Mouse (Mus musculus): ENCODE data around the gene Tgfa.

The Tgfa gene

DNA sequence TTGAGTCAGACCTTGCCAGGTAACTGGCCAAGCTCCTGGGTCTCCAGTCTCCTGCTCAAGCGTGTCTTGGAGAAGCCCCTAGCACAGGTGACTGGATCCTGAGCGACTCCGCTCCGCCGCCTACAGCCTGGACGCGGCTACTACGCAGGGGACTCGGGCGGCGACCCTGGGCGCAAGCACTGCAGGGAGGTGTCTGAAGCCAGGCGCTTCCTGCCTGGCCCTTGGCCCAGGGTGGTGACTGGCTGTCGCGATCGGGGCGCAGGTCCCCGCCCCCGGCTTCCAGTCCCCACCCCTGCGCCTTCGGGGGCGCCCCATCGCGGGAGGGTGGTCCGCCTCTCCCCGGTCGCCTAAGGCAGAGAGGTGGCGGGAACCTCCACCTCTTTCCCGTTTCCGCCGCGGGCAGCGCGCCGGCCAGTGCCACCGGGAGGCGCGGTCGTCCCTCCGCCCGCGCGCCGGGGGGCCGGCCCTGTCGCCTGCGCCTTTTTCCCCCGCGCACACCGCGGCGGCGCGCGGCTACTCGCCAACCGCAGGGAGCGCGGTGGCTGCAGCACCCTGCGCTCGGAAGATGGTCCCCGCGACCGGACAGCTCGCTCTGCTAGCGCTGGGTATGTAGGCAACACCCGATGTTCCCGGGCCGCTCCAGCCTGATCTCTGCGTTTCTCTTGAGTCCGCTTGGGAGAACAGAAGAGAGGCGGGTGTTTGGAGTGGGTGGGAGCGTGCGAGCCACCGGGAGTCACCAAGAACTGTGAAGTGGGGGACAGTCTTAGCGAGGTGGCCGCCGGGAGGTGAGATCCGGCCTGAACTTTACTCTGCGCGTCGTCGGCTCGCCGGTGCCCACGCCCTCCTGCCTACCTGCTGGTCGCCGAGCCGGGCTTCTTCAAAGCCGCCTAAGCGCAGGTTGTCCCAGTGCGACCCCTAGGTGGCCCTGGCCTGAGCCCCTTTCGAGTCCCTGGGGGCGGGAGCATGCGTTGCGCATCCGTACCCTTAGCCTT is at the start of gene Tgfa:
Gene Tgfa (plus strand): TSS at position 283 of the 992 bp plus-strand sequence.
- peak; percentile 70 for DNase-seq (ENCODE audit: low spot score)

DNA sequence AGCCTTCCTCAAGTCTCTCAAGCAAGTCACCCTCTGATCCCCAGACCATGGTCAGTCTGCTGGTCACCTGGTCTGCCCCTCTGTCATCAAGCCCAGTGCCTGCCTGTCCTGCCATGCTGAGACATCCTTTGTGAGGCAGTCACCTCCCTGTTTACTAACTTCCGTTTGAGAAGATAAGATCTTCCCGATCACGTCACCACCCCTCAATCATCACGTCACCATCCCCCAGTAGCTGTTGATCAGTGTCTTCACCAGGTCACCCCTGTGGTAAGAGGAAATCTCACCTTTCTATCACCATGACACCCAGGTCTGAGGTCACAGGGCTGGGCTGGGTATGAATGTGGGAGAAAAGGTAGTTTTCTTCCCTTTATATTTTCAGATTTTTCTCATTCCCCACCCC is 46.5 kb upstream of the Tgfa start:
- no peak for DNase-seq (ENCODE audit: low spot score)

DNA sequence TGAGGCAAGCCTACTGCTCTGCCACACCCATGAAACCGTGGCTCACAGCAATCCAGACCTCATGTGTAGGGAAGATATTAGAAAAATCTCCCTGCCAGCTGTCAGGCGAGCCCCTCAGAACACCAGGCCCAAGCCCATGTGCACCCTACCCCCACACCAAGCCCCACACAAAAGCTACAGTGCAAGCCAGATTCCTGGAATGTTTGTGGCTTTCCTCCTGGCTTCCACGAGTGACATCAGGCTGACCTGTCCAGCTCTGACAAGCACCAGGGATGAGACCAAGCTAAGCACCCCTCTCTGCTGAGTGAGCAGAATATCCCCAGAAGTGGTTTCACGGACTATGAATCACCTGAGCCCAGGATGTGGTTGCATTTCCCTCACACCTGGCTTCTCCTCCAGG is 46.0 kb upstream of the Tgfa start:
- DNase-seq (ENCODE audit: low spot score): no peak

DNA sequence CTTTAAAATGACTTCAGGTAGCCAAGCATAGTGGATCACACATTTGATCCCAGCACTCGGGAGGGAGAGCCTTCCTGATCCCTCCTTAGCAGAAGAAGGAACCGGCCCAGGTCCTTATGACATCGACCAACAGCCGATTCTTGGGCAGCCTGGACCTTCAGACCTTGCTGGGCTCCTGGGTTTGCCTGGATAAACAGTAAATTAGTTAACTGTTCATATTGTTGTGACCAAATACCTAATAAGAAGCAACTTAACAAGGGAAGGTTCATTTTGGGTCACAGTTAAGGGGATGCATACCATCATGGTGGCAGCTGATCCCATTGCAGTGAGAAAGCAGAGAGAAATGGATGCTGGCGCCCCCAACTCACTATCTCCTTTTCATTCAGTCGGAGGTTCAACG is 42.3 kb upstream of the Tgfa start:
- no peak for DNase-seq (ENCODE audit: low spot score)

DNA sequence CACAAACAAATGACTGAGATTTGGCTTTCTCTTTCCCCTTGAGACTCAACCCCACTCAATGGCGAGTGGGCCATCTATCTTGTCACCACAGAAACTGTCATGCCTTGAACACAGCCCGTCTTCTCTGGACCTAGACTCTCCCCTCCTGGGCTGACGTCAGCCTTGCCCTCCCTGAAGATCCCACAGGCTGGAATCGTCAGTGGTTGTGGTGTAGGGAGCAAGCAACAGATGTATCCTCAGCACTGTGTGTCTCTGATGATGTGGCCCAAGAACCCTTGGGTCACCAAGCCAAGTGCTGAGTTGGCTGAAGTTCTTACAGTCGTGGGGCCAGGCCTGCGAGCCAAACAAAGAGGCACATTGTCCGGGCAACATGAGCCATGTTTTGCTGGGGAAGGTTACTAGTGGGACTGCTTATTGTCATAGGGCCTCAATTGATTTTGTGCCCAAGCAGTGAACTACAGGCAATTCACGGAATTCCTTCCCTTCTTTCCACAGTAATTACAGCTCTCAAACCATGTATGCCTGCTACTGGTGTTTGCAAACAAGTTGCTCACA is 41.5 kb upstream of the Tgfa start:
- no peak for DNase-seq (ENCODE audit: low spot score)

DNA sequence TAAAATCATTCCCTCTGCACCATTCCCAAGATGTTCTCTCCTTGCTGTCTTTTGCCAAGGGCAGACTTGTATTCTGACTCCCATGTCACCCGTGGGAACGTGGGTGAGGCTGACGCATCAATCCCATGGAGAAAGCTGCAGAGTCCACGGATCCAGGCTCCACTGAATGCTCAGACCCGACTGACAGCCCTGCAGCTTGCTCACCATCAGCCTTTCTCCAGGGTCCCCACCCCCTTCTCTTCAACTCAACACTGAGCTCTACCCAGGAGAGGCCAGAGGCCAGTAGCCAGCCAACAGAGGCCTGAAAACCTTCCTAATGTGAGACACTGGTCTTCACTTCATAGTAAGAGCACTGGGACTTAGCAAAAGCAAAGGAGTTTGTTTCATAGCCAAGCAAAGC is 41.0 kb upstream of the Tgfa start:
- no peak for DNase-seq (ENCODE audit: low spot score)

DNA sequence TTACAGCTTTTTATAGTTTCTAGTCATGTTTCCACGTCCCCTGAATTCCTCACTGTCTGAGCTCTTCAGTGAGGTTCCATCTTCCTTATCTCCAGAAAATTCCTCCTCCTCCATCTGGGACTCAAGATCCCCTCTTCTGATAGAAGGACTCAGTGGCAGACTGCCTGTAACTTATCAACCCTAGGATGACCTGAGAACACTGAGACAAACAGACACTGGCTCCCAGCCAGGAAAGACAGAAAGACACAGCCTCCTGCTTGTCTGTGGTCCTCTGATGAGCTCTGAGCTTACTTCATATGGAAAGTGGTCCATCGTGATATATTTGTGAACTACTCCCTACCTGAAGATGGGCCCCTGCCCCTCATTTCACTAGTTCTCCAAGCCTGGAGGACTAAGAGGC is 40.5 kb upstream of the Tgfa start:
- DNase-seq (ENCODE audit: low spot score): no peak

DNA sequence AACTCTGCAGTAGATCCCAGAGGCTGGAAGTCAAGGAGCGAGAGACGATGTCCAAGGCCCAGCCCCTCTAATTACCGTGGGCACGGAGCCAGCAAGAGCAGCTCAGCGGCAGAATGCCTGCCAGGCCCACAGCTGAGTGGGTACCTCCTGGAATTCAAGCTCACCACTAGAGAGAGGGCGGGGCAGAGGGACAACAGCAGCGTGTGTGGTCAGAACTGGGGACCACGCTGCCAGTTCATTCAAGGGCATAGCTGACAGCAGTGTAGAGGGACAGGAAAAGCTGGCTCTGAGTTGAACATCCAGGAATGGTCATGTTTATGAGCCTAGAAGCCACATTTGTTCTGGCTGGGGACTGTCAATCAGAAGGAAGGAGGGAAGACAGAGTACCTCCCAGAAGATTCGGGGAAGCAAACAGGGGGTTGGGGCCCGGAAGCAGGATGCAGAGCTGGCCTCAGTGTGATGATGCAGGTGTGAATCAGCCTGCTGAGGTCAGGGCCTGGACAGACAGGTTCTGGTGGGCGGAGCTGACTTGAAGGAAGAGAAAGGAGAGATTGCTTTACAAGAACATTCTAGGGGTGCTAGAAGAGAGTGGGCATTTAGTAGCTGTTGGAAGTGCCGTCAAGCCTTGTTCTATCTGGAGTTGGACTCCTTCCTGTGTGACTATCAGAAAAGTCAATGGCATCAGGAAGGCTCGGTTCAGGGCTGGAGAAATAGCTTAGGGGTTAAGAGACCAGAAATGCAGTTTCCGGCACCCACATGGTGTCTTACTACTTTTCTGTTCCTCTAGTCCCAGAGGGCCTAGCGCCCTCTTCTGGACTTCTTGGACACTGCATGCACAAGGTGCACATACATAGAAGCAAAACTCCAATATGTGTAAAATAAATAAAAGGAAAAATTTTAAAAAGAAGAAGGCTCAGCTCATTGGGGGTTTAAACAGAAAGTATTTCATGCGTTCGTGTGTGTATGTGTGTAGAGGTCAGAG is 37.5 kb upstream of the Tgfa start:
- peak; percentile 66 for DNase-seq (ENCODE audit: low spot score)

DNA sequence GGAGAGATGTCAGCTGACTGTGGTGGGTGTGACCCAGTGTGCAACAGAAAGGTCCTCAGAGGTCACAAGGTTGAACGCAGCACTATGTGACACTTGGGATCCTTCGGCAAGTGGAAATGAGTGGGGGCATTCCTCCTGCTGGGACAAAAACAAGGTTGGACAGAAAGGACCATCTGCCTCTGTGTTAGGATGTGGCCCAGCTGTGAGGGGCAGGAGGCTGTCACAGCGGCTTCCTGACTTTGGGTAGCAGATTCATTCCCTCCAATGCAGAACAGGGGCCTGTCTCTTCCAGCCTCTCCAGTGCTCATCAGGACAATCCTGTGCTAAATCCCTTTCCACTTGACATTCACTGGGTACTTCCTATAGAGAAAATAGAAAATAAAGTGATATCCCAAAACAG is 34.1 kb upstream of the Tgfa start:
- DNase-seq (ENCODE audit: low spot score): no peak

DNA sequence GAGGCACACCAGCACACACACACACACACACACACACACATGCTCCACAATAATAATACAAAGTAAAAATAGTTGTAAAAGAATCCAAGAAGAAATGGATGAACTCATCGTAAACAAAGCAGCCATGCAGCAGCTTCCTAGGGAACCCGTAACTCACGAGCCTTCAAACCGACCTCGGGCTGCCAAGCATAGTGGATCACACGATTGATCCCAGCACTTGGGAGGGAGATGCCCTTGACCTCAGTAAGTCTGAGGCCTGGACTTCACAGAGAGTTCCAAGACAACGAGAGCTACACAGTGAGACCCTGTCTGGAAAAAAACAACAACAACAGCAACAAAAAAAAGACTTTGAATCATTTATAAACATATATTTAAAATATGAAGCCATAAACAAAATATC is 33.4 kb upstream of the Tgfa start:
- no peak for DNase-seq (ENCODE audit: low spot score)

DNA sequence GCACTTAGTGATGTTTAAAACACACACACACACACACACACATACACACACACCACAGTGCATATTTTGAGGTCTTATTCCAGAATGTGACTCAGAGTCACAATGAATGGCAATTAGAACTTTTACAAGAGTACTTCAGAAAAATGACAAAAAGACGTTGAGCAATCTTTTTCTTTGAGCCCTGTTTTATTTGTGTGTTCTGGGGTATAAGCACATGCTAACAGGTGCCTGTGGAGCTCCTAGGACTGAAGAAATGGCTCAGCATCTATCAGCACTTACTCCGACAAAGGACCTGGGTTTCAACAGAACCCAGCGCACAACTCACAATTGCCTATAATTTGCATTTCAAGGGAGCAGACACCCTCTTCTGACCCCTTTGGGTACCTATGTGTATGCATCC is 31.0 kb upstream of the Tgfa start:
- DNase-seq (ENCODE audit: low spot score): no peak

DNA sequence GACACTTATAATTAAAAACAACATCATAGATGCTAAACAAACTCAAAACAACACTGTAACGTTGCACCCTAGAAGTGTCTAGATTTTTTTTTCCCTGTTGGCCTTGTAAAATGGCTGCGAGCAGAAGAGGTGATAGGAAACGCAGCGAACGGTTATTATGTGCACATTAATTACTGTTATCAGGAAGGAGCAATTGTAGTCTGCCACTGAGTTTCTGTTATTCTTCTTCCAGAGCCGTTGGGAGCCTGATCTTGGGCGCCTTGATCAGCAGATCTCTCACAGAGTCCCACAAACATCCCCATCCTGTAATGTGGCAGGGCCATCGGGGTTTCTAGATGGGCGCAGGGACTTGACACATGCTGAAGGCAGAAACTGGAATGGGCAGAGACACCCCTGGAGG is 28.6 kb upstream of the Tgfa start:
- no peak for DNase-seq (ENCODE audit: low spot score)

DNA sequence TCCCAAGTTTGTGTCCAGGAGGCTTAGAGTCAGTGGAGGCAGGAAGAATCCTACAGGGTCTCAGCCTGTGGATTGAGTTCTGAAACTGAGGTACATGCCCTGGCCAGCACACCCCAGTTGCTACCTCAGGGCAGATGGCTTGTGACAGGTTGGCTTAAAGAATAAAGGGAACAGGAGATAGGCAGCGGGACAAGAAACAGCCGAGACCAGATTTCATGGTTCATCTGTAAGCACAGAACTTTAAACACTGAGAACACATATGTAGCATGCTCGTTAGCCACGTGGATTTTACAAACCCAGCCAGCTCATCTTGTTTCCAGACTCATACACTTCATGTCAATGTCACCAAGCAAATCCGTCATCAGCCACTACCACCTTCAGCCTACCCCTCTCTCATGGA is 27.2 kb upstream of the Tgfa start:
- no peak for DNase-seq (ENCODE audit: low spot score)

DNA sequence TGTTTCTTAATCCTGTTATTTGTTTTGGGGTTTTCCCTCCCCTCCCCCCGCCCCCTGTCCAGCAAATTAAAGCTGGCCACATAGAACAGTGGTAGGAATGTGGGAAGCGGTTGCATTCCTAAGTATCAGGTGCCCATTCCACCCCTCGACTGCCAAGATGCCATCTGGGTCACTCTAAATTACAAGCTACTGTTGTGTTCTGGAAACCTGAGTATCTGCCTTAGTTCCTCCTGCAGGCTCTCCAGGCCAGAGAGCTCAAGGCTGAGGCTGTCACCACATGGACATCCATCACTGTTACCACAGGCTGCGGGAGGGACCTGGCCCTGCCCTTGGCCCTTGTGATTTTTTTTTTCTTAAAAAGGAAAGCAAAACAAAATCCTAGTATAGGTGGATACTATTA is 25.9 kb upstream of the Tgfa start:
- DNase-seq (ENCODE audit: low spot score): no peak

DNA sequence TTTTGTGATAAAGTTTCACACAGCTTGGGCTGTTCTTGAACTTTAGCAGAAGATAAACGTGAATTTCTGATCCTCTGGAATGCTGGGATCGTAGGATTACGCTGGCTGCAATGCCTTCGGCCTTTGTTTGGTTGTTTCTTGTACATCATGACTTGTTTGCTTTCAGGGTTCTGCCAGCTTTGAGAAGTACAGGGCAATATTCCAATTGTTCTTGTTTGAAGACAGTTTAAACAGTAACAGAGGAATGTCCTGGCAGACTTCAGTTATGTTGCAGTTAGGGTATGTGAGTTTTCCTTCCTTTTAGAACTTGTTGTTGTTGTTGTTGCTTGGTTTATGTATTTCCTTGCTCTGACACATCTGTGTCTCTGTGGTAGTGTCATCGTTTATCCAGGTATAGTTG is 18.8 kb upstream of the Tgfa start:
- DNase-seq (ENCODE audit: low spot score): no peak

DNA sequence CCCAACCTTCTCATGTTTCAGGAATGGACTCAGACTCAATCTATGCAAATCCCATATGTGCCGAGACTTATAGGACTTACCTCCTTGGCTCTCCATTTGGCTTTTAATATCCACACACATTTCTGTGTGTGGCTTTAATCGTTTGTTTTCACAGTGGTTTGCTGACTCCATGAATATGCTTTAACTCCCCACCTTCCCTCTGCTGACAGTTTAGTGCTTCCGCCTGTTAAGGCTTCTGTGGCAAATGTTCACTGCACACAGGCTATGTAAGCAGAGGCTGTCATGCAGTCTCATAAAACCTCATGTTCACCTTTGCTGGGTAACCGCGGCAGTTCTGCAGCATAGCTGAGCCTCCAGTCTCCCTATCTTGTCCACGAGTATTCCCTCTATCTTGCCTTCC is 18.3 kb upstream of the Tgfa start:
- peak; percentile 27 for DNase-seq (ENCODE audit: low spot score)

DNA sequence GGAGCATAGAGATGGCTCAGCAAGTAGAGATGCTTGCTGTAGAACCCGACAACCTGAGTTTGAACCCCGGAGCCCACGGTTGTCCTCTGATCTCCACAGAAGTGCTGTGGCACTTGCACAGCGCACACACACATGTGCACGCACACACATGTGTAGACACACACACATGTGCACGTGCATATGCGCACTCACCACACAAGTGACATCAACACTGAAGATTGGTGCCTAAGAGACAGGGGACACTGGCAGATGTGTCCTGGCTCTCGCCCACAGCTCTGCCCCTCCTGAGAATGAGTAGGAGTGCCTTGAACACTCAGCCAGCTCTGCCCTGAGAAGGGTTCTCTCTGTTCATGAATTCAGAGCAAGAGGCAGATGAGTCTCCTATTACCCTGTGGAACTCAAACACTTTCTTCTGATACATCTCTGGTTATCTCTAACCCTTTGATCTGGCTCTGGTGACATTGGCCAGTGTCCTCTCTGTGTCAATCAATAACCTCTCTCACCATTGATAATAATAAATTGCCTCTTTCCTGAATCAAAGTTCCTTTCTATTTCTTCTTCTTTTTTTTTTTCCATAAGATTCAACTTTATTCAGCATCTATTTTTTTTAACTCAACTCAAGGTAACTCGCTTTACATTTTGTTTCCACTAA is 17.6 kb upstream of the Tgfa start:
- DNase-seq (ENCODE audit: low spot score): no peak

DNA sequence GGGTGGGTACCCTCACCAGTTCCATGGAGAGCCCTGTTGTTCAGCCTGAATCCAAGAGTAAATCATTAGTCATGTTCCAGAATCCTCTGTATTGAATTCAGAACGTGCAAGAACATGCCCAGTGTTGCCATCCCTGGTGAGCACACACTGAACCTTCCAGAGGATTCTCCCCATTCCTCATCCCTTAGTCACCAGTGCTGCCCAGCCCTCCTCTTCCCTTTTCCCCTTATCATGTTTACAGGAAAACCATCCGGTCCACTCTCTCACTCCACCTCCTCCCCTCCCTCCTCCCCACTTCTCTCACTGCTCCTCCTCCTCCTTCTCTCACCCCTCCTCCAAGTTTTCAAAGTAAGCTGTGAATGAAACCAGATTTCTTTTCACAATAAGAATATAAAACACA is 14.4 kb upstream of the Tgfa start:
- no peak for DNase-seq (ENCODE audit: low spot score)

DNA sequence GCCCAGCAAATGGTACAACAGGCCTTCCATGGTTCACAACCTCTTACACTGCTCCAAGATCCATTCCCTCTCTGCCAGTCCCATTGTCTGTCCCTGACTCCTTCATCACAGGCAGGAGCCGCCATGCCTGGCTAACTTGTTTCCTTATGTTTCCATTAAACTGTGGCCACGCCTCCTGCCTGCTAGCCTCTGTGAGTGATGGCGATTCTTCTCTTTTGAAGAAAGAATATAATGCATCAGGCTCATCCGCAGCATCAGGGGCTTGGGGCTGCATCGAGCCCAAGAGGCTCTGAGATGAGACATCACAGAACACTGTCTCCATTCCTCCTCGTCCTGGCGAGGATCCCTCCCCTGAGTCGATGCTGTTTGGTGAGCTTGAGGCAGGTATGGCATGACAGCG is 13.0 kb upstream of the Tgfa start:
- no peak for DNase-seq (ENCODE audit: low spot score)

DNA sequence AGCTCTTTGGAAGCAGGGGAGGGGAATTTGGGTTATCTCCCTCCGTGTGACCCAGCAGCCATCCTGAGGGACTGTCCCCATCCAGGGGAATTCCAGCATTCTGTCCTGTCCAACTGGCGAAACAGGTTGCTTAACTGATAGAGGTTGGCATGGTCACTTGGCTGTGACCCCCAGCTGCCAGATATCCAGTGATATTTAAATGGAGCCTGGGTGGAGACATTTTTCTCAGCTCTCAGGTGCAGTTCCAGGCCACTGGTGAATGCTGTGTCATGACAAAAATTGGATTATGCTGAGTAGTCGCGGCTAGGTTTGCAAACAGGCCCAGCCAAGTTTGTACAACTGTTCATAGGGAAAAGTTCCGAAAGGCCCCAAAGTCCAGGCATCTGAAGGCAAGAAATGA is 12.4 kb upstream of the Tgfa start:
- DNase-seq (ENCODE audit: low spot score): no peak

DNA sequence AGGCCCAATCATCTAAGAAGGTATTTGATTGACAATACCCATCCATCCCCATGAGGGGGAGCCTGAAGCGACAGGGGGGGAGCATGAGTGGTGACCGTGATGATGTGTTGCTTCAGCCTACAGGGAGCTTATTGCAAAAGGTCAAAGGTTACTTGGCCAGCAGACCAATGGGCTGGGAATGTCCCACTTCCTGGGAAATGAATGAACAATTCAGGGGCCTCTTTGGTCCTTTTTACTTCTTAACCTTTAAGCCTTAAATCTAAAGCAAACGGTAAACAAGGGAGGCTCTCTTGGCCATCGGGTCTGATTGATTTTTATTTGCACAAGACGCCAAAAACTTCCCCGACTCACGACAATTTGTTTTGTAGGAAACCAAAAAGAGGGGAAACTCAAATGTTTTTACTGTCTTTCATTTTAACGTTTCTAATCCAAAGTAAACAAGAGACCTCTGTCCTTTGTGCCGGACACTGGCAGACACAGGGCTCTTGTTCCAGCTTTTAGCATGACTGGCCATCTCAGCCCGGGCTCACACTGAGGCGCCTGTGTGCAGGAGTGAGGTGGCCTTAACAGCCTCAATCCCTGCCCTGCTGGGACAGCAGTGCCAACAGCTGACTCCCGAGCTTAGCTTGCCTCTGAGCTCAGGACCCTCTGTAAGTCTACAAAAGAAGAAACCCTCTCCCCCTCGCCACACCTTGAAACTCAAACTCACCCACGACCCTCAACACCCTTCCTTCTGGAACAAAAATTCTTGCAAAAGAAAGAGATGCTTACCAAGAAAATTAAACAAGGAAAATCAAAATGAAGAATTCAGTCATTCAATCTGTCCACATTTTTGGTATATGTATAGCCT is 8.7 kb upstream of the Tgfa start:
- DNase-seq (ENCODE audit: low spot score): no peak

Data from testis, postnatal 10 days (tissue).